Mouse (Mus musculus): Measurements from ENCODE around the gene Dnajc28. TPM values are rescaled to one million over a fixed set of nuclear protein-coding genes. Genes with fewer than 3 reads are reported as not detected.

The Dnajc28 gene
- total RNA-seq, 2 experiments from 2014 or later: 5.5 to 6.7 TPM

Other genes starting within 250 kb of the Dnajc28 start
- gene Ifnar2, start 246.2 kb downstream of the Dnajc28 start, total RNA-seq (2021): 10 to 100 TPM; 18.5 to 19.5 TPM
- gene Gm21970, start 227.3 kb downstream of the Dnajc28 start, total RNA-seq (2021): not detected
- 1 to 10 TPM; 8.7 to 9.8 TPM for gene Il10rb, start 212.9 kb downstream of the Dnajc28 start, total RNA-seq (2021)
- 10 to 100 TPM; 67.8 to 71.0 TPM for gene Ifnar1, start 133.8 kb downstream of the Dnajc28 start, total RNA-seq (2021)
- 10 to 100 TPM; 62.0 to 62.6 TPM for gene Ifngr2, start 72.0 kb downstream of the Dnajc28 start, total RNA-seq (2021)
- 100 to 1,000 TPM; 104 to 110 TPM for gene Tmem50b, start 21.2 kb downstream of the Dnajc28 start, total RNA-seq (2021)
- gene Gart, start 27.9 kb upstream of the Dnajc28 start, total RNA-seq (2021): 10 to 100 TPM; 40.3 to 44.0 TPM
- 100 to 1,000 TPM; 200 to 204 TPM for gene Son, start 28.5 kb upstream of the Dnajc28 start, total RNA-seq (2021)
- gene Donson, start 69.7 kb upstream of the Dnajc28 start, total RNA-seq (2021): 10 to 100 TPM; 21.0 to 23.6 TPM
- 10 to 100 TPM; 98.5 to 99.7 TPM for gene Cryzl1, start 109.9 kb upstream of the Dnajc28 start, total RNA-seq (2021)
- 100 to 1,000 TPM; 118 to 127 TPM for gene Itsn1, start 110.3 kb upstream of the Dnajc28 start, total RNA-seq (2021)

Measured in left cerebral cortex, postnatal 14 days (tissue).